Mouse (Mus musculus): ENCODE results near the gene Gripap1. TPM values are rescaled to one million over a fixed set of nuclear protein-coding genes. Genes with fewer than 3 reads are reported as not detected.

Gene Gripap1
- polyA plus RNA-seq (2015; fragmentation: Nextera tagmentation; extraction: Ambion mirVana): 52.2 and 56.6 TPM in 2 replicates

GRCm38 (mm10) chrX:7789542-7790136 is at the start of gene Gripap1:
Gene Gripap1, plus strand, starts transcription at chrX:7789765.

GRCm38 (mm10) chrX:7750432-7751116 is 39.0 kb upstream of the Gripap1 start, which contains the start of gene Ccdc120:
Gene Ccdc120, minus strand, starts transcription at chrX:7750905.

GRCm38 (mm10) chrX:7762137-7762920 is 27.2 kb upstream of the Gripap1 start, which contains the start of gene Tfe3:
Gene Tfe3, plus strand, starts transcription at chrX:7762560.

GRCm38 (mm10) chrX:7821865-7822779 is 32.6 kb downstream of the Gripap1 start, which contains the start of gene Kcnd1:
Gene Kcnd1, plus strand, starts transcription at chrX:7822289.

GRCm38 (mm10) chrX:7841163-7842162 is 51.9 kb downstream of the Gripap1 start, which contains the start of gene Otud5:
Gene Otud5, plus strand, starts transcription at chrX:7841364.

MicroRNAs encoded within 50 kb of the gene (microRNA counts, 519-probe panel; counts per million panel counts)
- 4,406 counts per million, percentile 44 among the panel's probes with 10 or more counts for microRNA mmu-miR-1198

Small RNA genes lying within 50 kb of the gene (microRNA-seq; reads per million reads assigned to microRNA genes)
- 25.8 reads per million, percentile 28 among the genes with 10 or more reads in this experiment for gene Mir1198

Other genes with a start within 250 kb of the Gripap1 start
- gene Foxp3, start 216.1 kb upstream of the Gripap1 start, polyA plus RNA-seq (2015; fragmentation: Nextera tagmentation; extraction: Ambion mirVana): 0.14 TPM in 1 of 2 replicates, not detected in the other
- gene Ppp1r3f, start 215.5 kb upstream of the Gripap1 start, polyA plus RNA-seq (2015; fragmentation: Nextera tagmentation; extraction: Ambion mirVana): 9.4 and 10.0 TPM in 2 replicates
- 19.7 and 20.6 TPM in 2 replicates for gene Ccdc22, start 184.2 kb upstream of the Gripap1 start, polyA plus RNA-seq (2015; fragmentation: Nextera tagmentation; extraction: Ambion mirVana)
- gene Cacna1f, start 182.7 kb upstream of the Gripap1 start, polyA plus RNA-seq (2015; fragmentation: Nextera tagmentation; extraction: Ambion mirVana): 0.03 and 0.19 TPM in 2 replicates
- gene Syp, start 151.3 kb upstream of the Gripap1 start, polyA plus RNA-seq (2015; fragmentation: Nextera tagmentation; extraction: Ambion mirVana): 301 and 346 TPM in 2 replicates
- 1.6 and 1.8 TPM in 2 replicates for gene Prickle3, start 132.5 kb upstream of the Gripap1 start, polyA plus RNA-seq (2015; fragmentation: Nextera tagmentation; extraction: Ambion mirVana)
- 24.1 and 30.5 TPM in 2 replicates for gene Plp2, start 118.4 kb upstream of the Gripap1 start, polyA plus RNA-seq (2015; fragmentation: Nextera tagmentation; extraction: Ambion mirVana)
- 0.09 TPM in 1 of 2 replicates, not detected in the other for gene Magix, start 108.5 kb upstream of the Gripap1 start, polyA plus RNA-seq (2015; fragmentation: Nextera tagmentation; extraction: Ambion mirVana)
- 36.7 and 37.7 TPM in 2 replicates for gene Gpkow, start 92.6 kb upstream of the Gripap1 start, polyA plus RNA-seq (2015; fragmentation: Nextera tagmentation; extraction: Ambion mirVana)
- 32.1 and 33.5 TPM in 2 replicates for gene Wdr45, start 75.4 kb upstream of the Gripap1 start, polyA plus RNA-seq (2015; fragmentation: Nextera tagmentation; extraction: Ambion mirVana)
- 1.1 TPM in 1 of 2 replicates, not detected in the other for gene Gm45208, start 67.5 kb upstream of the Gripap1 start, polyA plus RNA-seq (2015; fragmentation: Nextera tagmentation; extraction: Ambion mirVana)
- 127 and 148 TPM in 2 replicates for gene Praf2, start 61.3 kb upstream of the Gripap1 start, polyA plus RNA-seq (2015; fragmentation: Nextera tagmentation; extraction: Ambion mirVana)
- gene Ccdc120, start 38.9 kb upstream of the Gripap1 start, polyA plus RNA-seq (2015; fragmentation: Nextera tagmentation; extraction: Ambion mirVana): 38.8 and 40.7 TPM in 2 replicates
- 21.2 and 23.8 TPM in 2 replicates for gene Tfe3, start 27.2 kb upstream of the Gripap1 start, polyA plus RNA-seq (2015; fragmentation: Nextera tagmentation; extraction: Ambion mirVana)
- gene Kcnd1, start 32.5 kb downstream of the Gripap1 start, polyA plus RNA-seq (2015; fragmentation: Nextera tagmentation; extraction: Ambion mirVana): 7.6 and 8.1 TPM in 2 replicates
- 34.5 and 38.3 TPM in 2 replicates for gene Otud5, start 51.6 kb downstream of the Gripap1 start, polyA plus RNA-seq (2015; fragmentation: Nextera tagmentation; extraction: Ambion mirVana)
- gene Pim2, start 88.5 kb downstream of the Gripap1 start, polyA plus RNA-seq (2015; fragmentation: Nextera tagmentation; extraction: Ambion mirVana): 27.0 and 30.5 TPM in 2 replicates
- gene Slc35a2, start 94.3 kb downstream of the Gripap1 start, polyA plus RNA-seq (2015; fragmentation: Nextera tagmentation; extraction: Ambion mirVana): 50.9 and 54.9 TPM in 2 replicates
- 190 and 200 TPM in 2 replicates for gene Pqbp1, start 109.5 kb downstream of the Gripap1 start, polyA plus RNA-seq (2015; fragmentation: Nextera tagmentation; extraction: Ambion mirVana)
- gene Timm17b, start 109.6 kb downstream of the Gripap1 start, polyA plus RNA-seq (2015; fragmentation: Nextera tagmentation; extraction: Ambion mirVana): 124 and 134 TPM in 2 replicates
- not detected in 2 replicates for gene Gm10491, start 118.1 kb downstream of the Gripap1 start, polyA plus RNA-seq (2015; fragmentation: Nextera tagmentation; extraction: Ambion mirVana)
- not detected in 2 replicates for gene Gm10490, start 119.8 kb downstream of the Gripap1 start, polyA plus RNA-seq (2015; fragmentation: Nextera tagmentation; extraction: Ambion mirVana)
- gene Pcsk1n, start 130.1 kb downstream of the Gripap1 start, polyA plus RNA-seq (2015; fragmentation: Nextera tagmentation; extraction: Ambion mirVana): 611 and 654 TPM in 2 replicates
- not detected in 2 replicates for gene Eras, start 138.8 kb downstream of the Gripap1 start, polyA plus RNA-seq (2015; fragmentation: Nextera tagmentation; extraction: Ambion mirVana)
- gene Hdac6, start 158.1 kb downstream of the Gripap1 start, polyA plus RNA-seq (2015; fragmentation: Nextera tagmentation; extraction: Ambion mirVana): 43.4 and 50.9 TPM in 2 replicates
- gene Gata1, start 188.3 kb downstream of the Gripap1 start, polyA plus RNA-seq (2015; fragmentation: Nextera tagmentation; extraction: Ambion mirVana): not detected in 2 replicates
- 1.4 TPM in 2 replicates for gene Glod5, start 228.7 kb downstream of the Gripap1 start, polyA plus RNA-seq (2015; fragmentation: Nextera tagmentation; extraction: Ambion mirVana)

Measured in neural tube, postnatal 0 days (tissue).